Mouse (Mus musculus) embryo, embryonic 11 days (tissue): ENCODE measurements around the gene Tnnc2.

Source experiments
- DNase-seq: peaks from one replicate; pipeline ENCODE4 v3.0.0-alpha.2; 2015

Gene Tnnc2

DNA sequence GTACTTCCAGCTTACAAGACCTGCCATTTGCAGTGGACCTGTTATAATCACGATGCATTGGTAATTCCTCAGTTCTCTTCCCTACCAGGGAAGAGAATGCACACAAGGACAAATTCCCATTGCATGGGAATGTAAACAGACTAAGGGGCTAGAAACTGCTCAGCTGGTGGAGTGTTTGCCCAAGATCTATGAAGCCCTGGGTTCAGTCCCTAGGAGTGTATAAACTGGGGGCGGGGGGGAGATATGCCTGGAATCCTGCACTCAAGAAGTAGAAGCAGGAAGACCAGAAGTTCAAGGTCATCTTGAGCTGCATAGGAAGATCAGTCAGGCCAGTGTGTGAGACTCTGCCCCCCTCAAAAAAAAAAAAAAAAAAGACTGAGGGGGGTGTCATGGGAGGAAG is 46.5 kb downstream of the Tnnc2 start:
- DNase-seq: no peak

- no peak for DNase-seq
These were observed 48.0 kb downstream of the Tnnc2 start for GRCm38 (mm10) chr2:164731719-164732118.
